Mouse (Mus musculus) midbrain, embryonic 15.5 days (tissue): ENCODE measurements around the gene Riok1. TPM values are rescaled to one million over a fixed set of nuclear protein-coding genes. Genes with fewer than 3 reads are reported as not detected.

Source experiments
- ATAC-seq: fragments of 200-750 bp; cut with Nextera tagmentation; replicated peaks from 2 replicates; pipeline ENCODE4 v1.8.0; 2017; ENCODE audit warnings: moderate TSS enrichment
- H3K27ac ChIP-seq: fragments of 300-500 bp; sonication (generic); 2 replicates; pipeline ENCODE4 v1.5.1; 2015; ENCODE audit warnings: mild to moderate bottlenecking, inconsistent platforms
- H3K27me3 ChIP-seq: fragments of 300-500 bp; sonication (generic); replicated peaks from 2 replicates; pipeline ENCODE4 v1.6.1; 2015; ENCODE audit warnings: inconsistent platforms
- H3K36me3 ChIP-seq: fragments of 300-500 bp; sonication (generic); replicated peaks from 2 replicates; pipeline ENCODE4 v1.6.1; 2015; ENCODE audit warnings: inconsistent platforms
- H3K4me1 ChIP-seq: fragments of 300-500 bp; sonication (generic); 2 replicates; pipeline ENCODE4 v1.6.1; 2015; ENCODE audit warnings: inconsistent platforms
- H3K4me2 ChIP-seq: fragments of 300-500 bp; sonication (generic); 2 replicates; pipeline ENCODE4 v1.6.1; 2015; ENCODE audit warnings: inconsistent platforms, mild to moderate bottlenecking, moderate library complexity
- H3K4me3 ChIP-seq: fragments of 300-500 bp; sonication (generic); 2 replicates; pipeline ENCODE4 v1.5.1; 2015; ENCODE audit warnings: mild to moderate bottlenecking, inconsistent platforms
- H3K9ac ChIP-seq: fragments of 300-500 bp; sonication (generic); 2 replicates; pipeline ENCODE4 v1.6.1; 2015; ENCODE audit warnings: mild to moderate bottlenecking, inconsistent platforms
- H3K9me3 ChIP-seq: fragments of 300-500 bp; sonication (generic); 2 replicates; pipeline ENCODE4 v1.6.1; 2016; ENCODE audit warnings: inconsistent platforms
- WGBS: fragments of 180-500 bp; shearing (Covaris S2); methylation state at CpG from one replicate; pipeline ENCODE4 v1.1.7; 2015; ENCODE audit warnings: mixed read lengths; 5-methylcytosine and 5-hydroxymethylcytosine counted together
- polyA plus RNA-seq: library from polyadenylated mRNA; unstranded; fragments of >200 nt; fragmentation: Nextera tagmentation; extraction: Ambion mirVana; gene quantifications from 2 replicates; pipeline ENCODE4 v1.2.1, GENCODE M21; 2015

Gene Riok1
- polyA plus RNA-seq, 1 experiment from 2014 or later, result 59.2 TPM

- H3K9ac ChIP-seq, result no peak overlapping the region
- no peak overlapping the region for H3K27ac ChIP-seq
- no peaks in the 10 kb centered on the region for H3K9me3 ChIP-seq
- no peak overlapping the region for H3K4me3 ChIP-seq
- H3K4me1 ChIP-seq, result no peaks in the 10 kb centered on the region
- H3K4me2 ChIP-seq, result no peak overlapping the region
- WGBS, result 88% methylated on average over 18 of the region's 18 CpGs
- H3K36me3 ChIP-seq, result no peaks in the 10 kb centered on the region
- H3K27me3 ChIP-seq, result no peaks in the 10 kb centered on the region
- no peak for ATAC-seq
These were observed 36.8 kb downstream of the Riok1 start for GRCm38 (mm10) chr13:38073374-38074307.

DNA sequence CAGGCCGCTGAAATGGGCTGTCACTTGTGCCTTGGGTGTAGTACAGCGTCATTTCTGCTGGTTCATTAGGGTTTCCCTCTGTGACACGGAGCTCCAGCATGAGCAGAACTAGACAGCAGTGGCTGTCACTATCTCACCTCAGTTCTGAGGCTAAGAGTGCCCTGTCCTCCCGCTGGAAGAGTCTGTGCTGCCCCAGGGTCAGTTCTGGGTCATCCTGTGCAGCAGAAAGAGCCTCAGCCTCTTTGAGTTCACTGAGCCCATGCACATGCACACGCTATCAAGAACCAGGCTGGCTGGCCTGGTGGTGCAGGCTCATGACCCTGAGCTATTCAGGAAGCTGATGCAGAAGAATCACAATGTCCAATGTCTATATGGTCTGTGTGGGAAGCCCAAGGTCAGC lies 37.6 kb downstream of the Riok1 start:
- WGBS, result 72% methylated on average over 5 of the region's 5 CpGs
- Histone ChIP-seq H3K9me3 (no peaks in the 10 kb centered on the region), H3K4me1 (no peaks in the 10 kb centered on the region), H3K4me3 (no peak overlapping the region), H3K36me3 (no peaks in the 10 kb centered on the region), H3K27ac (no peak overlapping the region), H3K9ac (no peak overlapping the region), H3K27me3 (no peaks in the 10 kb centered on the region), H3K4me2 (no peak overlapping the region)
- no peak for ATAC-seq

DNA sequence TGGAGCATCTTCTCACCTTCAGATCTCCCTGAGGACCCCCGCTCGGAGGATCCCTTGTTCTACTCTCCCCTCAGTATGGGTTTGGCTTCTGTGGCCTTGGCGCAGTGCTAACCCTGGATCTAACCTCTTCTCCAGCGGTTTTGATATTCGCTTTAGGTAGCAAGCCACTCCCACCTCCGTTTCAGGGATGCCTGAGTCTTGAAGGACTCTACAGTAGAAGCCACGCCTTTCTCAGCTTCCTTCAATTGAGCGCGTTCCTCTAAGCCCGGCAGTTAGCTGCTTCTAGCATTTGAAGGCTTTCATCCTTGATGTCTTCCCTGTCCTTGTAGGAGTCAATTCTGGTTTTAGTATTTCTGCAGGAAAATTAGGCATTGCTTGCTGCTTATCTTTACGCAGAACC lies 40.3 kb downstream of the Riok1 start:
- Histone ChIP-seq H3K4me3 (no peak overlapping the region), H3K4me1 (no peaks in the 10 kb centered on the region), H3K36me3 (no peaks in the 10 kb centered on the region), H3K27me3 (no peaks in the 10 kb centered on the region), H3K27ac (no peak overlapping the region), H3K9ac (no peak overlapping the region), H3K9me3 (no peaks in the 10 kb centered on the region), H3K4me2 (no peak overlapping the region)
- 25% methylated on average over 11 of the region's 11 CpGs for WGBS
- ATAC-seq, result no peak

- no peak for ATAC-seq
- Histone ChIP-seq H3K36me3 (no peaks in the 10 kb centered on the region), H3K9me3 (no peaks in the 10 kb centered on the region), H3K4me3 (no peak overlapping the region), H3K27me3 (no peaks in the 10 kb centered on the region), H3K27ac (no peak overlapping the region), H3K4me2 (no peak overlapping the region), H3K4me1 (no peaks in the 10 kb centered on the region), H3K9ac (no peak overlapping the region)
- WGBS, result 34% methylated on average over 6 of the region's 6 CpGs
These were observed 42.0 kb downstream of the Riok1 start for GRCm38 (mm10) chr13:38078836-38079235.

DNA sequence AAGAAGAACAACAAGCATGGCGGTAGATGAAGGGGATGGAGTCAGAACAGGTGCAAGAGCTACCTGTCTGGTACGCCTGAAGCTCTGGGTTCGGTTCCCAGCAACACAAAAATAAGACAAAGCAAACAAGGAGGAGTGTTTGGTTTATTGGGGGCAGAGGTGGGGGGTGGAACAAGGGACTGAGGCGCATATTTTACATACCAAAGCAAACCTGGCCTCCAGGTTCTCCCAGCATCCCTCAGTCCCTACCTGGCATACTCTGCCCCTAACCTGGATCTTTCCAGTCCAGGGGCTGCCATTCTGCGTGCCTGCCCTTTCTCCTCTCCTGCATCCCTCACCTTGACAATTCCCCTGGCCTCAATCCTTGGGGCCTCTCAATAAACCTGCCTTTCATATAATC lies 42.6 kb downstream of the Riok1 start:
- Histone ChIP-seq H3K27me3 (no peaks in the 10 kb centered on the region), H3K9ac (no peak overlapping the region), H3K4me3 (no peak overlapping the region), H3K36me3 (no peaks in the 10 kb centered on the region), H3K4me2 (no peak overlapping the region), H3K4me1 (no peaks in the 10 kb centered on the region), H3K9me3 (no peaks in the 10 kb centered on the region), H3K27ac (no peak overlapping the region)
- 83% methylated on average over 5 of the region's 5 CpGs for WGBS
- ATAC-seq, result no peak

DNA sequence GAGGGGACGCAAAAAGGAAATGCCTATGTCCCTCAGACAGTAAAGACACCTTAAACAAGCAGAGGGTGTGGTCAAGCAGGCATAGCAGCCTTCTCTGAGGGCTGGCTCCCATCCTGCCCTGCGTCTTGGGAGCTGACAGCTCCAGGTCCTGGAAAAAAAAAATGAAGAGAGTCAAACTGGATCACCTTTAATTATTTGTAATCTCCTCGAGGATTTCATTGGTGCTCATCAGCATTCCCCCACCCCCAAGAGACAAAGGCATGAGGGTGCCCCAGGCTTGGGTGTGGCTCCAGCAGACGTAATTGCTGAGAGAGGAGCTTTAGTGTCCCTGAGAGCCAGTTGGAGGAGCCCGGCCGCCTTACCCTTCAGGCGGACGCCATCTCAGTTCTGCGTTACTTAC lies 43.2 kb downstream of the Riok1 start:
- Histone ChIP-seq H3K27ac (no peak overlapping the region), H3K27me3 (no peaks in the 10 kb centered on the region), H3K4me2 (no peak overlapping the region), H3K9ac (no peak overlapping the region), H3K36me3 (no peaks in the 10 kb centered on the region), H3K9me3 (no peaks in the 10 kb centered on the region), H3K4me3 (no peak overlapping the region), H3K4me1 (no peaks in the 10 kb centered on the region)
- no peak for ATAC-seq
- 60% methylated on average over 9 of the region's 9 CpGs for WGBS

DNA sequence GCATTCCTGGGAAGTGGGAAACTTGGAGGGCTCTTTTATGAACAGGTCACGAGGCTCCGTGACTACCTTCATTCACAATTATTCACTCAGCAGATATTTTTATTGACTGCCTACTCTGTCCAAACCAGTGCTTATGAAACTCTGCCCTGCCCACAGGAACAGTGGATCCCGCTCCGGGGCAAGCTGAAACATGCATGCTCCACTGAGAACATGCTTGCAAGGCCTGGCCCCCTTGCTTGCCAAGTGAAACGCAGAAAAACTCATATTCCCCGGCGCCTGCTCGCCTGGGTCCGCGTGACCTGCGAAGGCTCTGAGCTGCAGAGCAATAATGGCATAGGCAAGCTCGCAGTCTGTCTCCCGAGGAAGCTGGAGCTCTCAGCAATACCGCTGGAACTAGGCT lies 43.9 kb downstream of the Riok1 start:
- H3K27me3 ChIP-seq, result no peaks in the 10 kb centered on the region
- ATAC-seq, result no peak
- H3K4me2 ChIP-seq, result no peak overlapping the region
- H3K36me3 ChIP-seq, result no peaks in the 10 kb centered on the region
- H3K9me3 ChIP-seq, result no peaks in the 10 kb centered on the region
- 86% methylated on average over 14 of the region's 14 CpGs for WGBS
- H3K27ac ChIP-seq, result no peak overlapping the region
- H3K4me1 ChIP-seq, result no peaks in the 10 kb centered on the region
- no peak overlapping the region for H3K9ac ChIP-seq
- no peak overlapping the region for H3K4me3 ChIP-seq

GRCm38 (mm10) chr13:38081161-38081560 lies 44.4 kb downstream of the Riok1 start:
- 83% methylated on average over 7 of the region's 7 CpGs for WGBS
- no peak overlapping the region for H3K4me3 ChIP-seq
- H3K4me1 ChIP-seq, result no peaks in the 10 kb centered on the region
- no peaks in the 10 kb centered on the region for H3K36me3 ChIP-seq
- no peak overlapping the region for H3K27ac ChIP-seq
- no peaks in the 10 kb centered on the region for H3K27me3 ChIP-seq
- no peak overlapping the region for H3K9ac ChIP-seq
- no peak for ATAC-seq
- no peak overlapping the region for H3K4me2 ChIP-seq
- no peaks in the 10 kb centered on the region for H3K9me3 ChIP-seq

GRCm38 (mm10) chr13:38086711-38087110 lies 49.9 kb downstream of the Riok1 start:
- Histone ChIP-seq H3K36me3 (no peaks in the 10 kb centered on the region), H3K4me3 (no peak overlapping the region), H3K4me2 (no peak overlapping the region), H3K9me3 (no peaks in the 10 kb centered on the region), H3K27me3 (no peaks in the 10 kb centered on the region), H3K4me1 (no peaks in the 10 kb centered on the region), H3K9ac (no peak overlapping the region), H3K27ac (no peak overlapping the region)
- 79% methylated on average over 3 of the region's 3 CpGs for WGBS
- ATAC-seq, result no peak

GRCm38 (mm10) chr13:38088008-38088407 lies 51.2 kb downstream of the Riok1 start:
- no peaks in the 10 kb centered on the region for H3K9me3 ChIP-seq
- H3K27ac ChIP-seq, result no peak overlapping the region
- no peak overlapping the region for H3K4me2 ChIP-seq
- H3K9ac ChIP-seq, result no peak overlapping the region
- H3K27me3 ChIP-seq, result no peaks in the 10 kb centered on the region
- no peaks in the 10 kb centered on the region for H3K36me3 ChIP-seq
- no peaks in the 10 kb centered on the region for H3K4me1 ChIP-seq
- H3K4me3 ChIP-seq, result no peak overlapping the region
- no peak for ATAC-seq
- WGBS, result 84% methylated on average over 3 of the region's 3 CpGs

DNA sequence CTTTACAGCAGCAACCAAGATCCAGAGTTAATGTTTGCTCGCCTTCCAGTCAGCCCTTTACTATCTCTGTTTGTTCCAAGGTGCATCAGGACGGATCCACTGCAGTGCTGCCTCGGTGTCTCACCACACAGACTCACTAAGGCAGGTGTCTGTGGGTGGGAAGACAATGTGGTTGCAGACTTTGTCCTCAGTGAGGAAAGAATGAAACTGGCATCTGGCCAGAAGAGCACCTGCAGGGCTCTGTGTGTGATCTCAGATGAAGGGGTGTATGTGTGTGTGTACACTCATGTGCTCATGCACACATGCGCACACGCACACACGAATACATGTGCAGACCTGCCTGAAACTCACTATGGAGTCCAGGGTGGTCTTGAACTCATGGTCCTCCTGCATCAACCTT lies 52.7 kb downstream of the Riok1 start:
- no peak overlapping the region for H3K4me2 ChIP-seq
- no peak overlapping the region for H3K9ac ChIP-seq
- ATAC-seq, result no peak
- WGBS, result 91% methylated on average over 6 of the region's 6 CpGs
- H3K9me3 ChIP-seq, result no peaks in the 10 kb centered on the region
- no peak overlapping the region for H3K4me3 ChIP-seq
- H3K27ac ChIP-seq, result no peak overlapping the region
- no peaks in the 10 kb centered on the region for H3K27me3 ChIP-seq
- H3K4me1 ChIP-seq, result no peaks in the 10 kb centered on the region
- H3K36me3 ChIP-seq, result no peaks in the 10 kb centered on the region

DNA sequence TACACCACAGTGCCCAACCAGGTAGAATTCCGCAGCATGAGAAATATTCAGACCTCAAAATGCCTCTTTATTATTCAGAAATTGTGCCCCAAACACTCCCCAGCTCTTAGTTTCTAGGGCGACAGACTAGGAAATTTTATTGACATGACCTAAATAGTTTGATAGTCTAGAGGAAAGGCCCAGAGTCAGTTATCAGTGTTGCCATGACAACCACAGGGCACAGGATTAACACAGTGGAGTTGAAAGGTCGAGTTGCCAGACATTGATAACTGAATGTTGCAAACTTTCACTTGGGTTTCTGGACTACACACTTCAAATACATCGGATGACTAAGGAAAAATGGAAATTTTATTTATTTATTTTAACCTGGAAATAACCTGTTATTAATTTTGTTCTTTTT lies 53.1 kb downstream of the Riok1 start:
- no peaks in the 10 kb centered on the region for H3K9me3 ChIP-seq
- ATAC-seq, result no peak
- WGBS, result 59% methylated on average over 4 of the region's 4 CpGs
- H3K4me3 ChIP-seq, result no peak overlapping the region
- no peak overlapping the region for H3K27ac ChIP-seq
- H3K4me2 ChIP-seq, result no peak overlapping the region
- no peaks in the 10 kb centered on the region for H3K27me3 ChIP-seq
- H3K36me3 ChIP-seq, result no peaks in the 10 kb centered on the region
- H3K9ac ChIP-seq, result no peak overlapping the region
- no peaks in the 10 kb centered on the region for H3K4me1 ChIP-seq

DNA sequence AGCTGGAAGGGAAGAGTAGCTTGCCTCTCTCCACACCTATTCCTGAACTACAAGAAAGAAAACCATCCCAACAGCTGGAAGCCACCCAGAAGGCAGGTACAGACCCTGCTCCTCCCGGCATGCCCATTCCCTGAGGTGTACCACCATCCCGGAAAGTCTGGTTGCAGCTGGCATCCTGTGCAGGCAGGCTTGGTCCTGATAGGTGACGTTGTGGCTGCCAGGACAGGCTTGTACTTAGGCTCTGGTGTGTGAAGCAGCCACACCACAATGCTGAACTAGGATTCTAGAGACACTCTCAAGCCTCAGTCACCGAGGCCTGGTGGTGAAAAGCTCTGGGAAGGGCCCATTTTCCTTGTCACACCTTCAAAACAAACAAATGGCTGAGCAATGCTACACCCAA lies 59.4 kb downstream of the Riok1 start:
- H3K36me3 ChIP-seq, result no peaks in the 10 kb centered on the region
- H3K4me3 ChIP-seq, result no peak overlapping the region
- H3K9ac ChIP-seq, result no peak overlapping the region
- H3K27me3 ChIP-seq, result no peaks in the 10 kb centered on the region
- H3K4me2 ChIP-seq, result no peak overlapping the region
- H3K27ac ChIP-seq, result no peak overlapping the region
- ATAC-seq, result no peak
- WGBS, result 82% methylated on average over 4 of the region's 4 CpGs
- no peaks in the 10 kb centered on the region for H3K4me1 ChIP-seq
- H3K9me3 ChIP-seq, result no peaks in the 10 kb centered on the region
